Mouse (Mus musculus) liver (tissue): ENCODE data around the gene Rbfox1.

Experiments used
- DNase-seq: peaks from one replicate; pipeline ENCODE4 v3.0.0-alpha.2; 2020; ENCODE audit warnings: mixed read lengths

Rbfox1 gene

GRCm38 (mm10) chr16:7292985-7293805 is 1408.0 kb downstream of the Rbfox1 start:
- DNase-seq = no peak

GRCm38 (mm10) chr16:7302416-7302815 is 1417.3 kb downstream of the Rbfox1 start:
- DNase-seq = no peak

GRCm38 (mm10) chr16:7329196-7329595 is 1444.0 kb downstream of the Rbfox1 start:
- no peak for DNase-seq

GRCm38 (mm10) chr16:7341186-7341585 is 1456.0 kb downstream of the Rbfox1 start:
- no peak for DNase-seq

DNA sequence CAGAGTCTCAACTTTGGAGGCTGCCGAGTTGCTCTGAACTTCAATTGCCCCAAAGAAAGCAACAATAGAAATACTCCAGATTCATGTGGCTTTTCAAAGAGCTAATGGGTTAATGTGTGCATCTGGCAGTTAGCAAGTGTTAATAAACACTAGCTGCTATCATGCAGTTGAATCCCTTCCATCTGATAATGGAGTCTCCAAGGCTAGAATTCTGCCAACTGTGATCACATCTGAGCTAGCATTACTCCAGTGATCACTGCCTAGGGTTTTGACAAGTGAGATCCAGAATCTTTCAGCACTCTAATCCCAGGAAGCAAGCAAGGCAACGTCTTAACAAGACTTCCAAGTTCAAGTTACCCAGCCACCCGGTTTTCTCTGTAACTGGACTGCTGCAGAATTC is 1460.1 kb downstream of the Rbfox1 start:
- DNase-seq = no peak

DNA sequence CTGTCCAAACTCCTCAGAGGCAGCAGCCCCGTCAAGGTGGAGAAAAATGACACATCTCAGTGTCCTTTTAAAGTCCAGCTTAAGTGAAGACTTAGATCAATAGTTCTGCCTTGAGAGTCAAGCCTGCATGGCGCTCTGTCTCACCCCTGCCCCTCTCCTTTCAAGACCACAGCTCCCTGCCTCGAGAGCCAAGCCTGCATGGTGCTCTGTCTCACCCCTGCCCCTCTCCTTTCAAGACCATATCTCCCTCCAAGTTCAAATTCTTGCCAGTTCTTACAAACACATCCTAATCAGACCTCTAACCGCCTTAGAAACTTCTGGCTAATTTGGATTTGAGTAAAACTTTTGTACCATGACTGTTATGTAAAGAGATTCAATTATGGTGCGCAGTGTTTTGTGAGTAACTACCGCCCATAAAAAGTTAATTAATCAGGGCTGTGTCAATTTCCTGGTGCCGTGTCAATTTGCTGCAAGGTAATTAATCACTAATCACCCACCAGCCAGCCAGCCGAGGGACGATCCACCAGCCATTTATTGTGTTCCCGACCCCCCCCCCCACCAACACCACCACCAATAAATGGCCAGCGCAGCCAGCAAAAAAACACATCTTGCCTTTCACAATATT is 1461.0 kb downstream of the Rbfox1 start:
- DNase-seq = no peak

DNA sequence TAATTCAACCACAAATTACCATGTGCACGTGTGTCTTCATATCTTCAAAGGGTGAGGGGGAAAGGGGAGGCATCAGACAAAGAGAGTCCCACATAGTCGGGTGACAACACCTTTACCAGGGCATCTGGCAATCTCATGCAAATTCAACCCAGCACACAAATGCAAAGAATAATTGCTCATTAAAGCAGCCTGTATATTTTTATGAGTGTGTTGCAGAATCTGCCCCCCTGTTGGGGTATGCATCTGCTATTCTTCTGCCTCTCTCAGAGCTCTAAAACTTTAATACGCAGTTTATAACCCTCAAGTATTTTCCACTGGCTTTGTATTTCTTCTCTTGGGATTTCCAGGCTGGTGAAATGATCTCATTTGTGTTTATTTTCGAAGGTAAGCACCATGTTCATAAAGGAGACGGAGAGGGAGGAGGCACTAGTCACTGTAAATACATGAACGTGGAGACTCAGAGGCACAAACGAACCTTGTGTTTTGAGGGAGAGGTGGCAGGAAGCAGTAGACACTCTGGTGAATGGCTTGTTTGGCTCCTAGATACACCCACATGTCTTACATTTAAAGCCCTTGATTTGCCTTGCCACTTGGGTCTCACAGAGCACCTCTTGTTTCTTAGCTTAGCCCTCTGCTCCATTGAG is 1462.5 kb downstream of the Rbfox1 start:
- no peak for DNase-seq

DNA sequence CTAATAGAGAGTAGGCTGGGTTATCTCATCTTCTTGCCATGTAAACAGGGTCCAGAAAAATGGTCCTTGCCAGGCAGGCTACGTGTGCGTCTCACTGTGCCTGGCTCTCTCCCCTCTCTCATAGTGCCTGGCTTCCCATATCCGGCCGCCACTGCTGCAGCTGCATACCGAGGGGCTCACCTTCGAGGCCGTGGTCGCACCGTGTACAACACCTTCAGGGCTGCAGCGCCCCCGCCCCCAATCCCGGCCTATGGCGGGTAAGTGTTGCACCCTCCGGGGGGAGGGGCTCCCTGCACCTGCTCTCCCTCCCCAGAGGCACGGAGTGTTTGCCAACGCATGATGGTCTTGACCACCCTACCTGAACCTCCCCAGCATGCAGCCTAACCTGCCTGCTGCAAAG is 1467.7 kb downstream of the Rbfox1 start:
- no peak for DNase-seq

GRCm38 (mm10) chr16:7354116-7354515 is 1469.0 kb downstream of the Rbfox1 start:
- DNase-seq = no peak

DNA sequence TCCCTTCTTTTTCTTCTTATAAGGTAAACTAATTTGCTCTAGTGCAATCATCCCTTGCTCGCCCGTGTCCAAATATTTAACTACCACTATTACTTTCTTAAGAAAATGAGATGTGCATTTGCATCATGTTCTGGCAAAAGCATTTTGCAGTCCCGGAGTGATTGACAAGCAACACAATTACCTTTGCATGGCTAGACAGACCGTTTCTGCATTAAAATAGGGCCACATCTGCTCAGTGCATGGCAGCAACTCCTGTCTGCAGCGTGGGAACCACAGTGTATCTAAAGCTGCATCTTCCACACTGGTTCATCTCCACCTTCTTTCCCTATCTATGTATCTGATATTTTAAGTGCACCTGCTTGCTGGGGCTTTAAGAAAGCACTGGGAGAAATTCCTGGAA is 1473.9 kb downstream of the Rbfox1 start:
- DNase-seq = no peak

DNA sequence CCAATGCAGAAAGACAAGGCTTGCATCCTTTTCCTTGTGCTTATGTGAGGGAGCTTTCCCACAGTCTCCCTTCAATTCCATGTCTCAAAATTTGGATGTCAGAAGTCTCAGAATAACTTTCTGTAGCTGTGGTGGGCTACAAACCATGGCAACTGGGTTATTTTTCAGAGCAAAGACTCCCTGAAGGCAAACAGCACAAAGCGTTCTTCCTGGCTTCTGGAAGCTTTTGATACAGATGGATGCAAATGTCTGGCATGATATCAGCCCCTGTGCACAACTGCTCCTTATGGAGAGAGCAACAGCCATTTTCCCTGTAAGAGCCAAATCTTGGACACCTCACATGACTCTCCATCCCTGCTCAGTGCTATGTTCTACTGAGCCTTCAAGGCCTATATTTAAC is 1475.6 kb downstream of the Rbfox1 start:
- DNase-seq = no peak

GRCm38 (mm10) chr16:7365878-7366277 is 1480.7 kb downstream of the Rbfox1 start:
- DNase-seq = no peak

DNA sequence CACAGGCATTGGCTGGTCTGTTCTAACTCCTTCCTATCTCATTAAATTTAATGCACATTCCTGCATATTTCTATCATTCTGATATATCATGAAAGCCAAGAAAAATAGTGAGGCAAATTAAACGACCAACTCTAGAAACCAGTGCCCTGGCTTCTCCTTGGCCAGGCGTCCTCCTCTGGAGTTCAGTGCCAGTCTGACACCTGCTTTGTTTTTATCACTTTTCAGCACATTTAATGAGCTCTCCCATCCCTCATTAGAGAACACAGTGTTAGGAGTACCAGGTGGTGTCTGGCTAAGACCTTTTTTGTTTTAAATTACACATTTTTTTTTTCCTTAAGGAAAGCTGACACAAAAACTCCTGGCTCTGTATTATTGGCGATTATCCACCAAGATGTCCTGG is 1489.0 kb downstream of the Rbfox1 start:
- DNase-seq = no peak

DNA sequence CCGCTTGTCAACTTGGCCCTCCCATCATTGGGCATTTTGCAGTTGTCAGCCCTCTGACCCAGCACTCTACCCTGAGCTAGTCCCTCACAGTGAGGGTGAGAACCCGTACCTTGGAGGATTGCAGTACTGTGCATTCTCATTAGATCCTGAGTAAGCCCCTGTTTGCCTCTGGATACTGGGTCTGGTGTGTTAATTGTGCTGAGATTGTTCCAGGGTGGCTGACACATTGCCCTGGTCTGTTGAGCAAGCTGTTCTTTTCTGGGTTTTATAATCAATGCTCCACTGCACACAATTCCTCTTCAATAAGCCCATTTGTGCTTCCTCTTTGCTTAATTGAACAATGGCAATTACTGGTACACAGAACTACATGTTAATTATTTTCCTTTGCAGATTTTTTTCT is 1489.5 kb downstream of the Rbfox1 start:
- no peak for DNase-seq

DNA sequence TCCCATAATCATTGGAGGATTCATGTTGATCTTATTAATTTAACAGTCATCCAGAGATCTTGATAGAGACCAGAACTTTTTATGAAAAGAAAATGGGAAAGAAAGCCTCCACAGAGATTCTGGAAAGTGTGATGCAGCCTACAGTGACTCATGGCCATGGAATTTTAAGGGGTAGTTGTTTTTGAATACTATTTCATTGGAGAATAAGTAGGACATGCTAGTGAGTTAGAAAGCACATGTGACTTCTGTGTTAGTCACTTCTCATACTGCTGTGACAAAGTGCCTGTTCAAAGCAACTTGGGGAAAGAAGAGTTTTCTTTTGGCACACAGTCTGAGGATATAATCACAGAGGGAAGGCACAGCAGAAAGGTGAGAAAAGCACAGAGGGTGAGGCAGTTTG is 1510.9 kb downstream of the Rbfox1 start:
- no peak for DNase-seq

- DNase-seq = no peak
Observed at GRCm38 (mm10) chr16:7404766-7405492, 1519.8 kb downstream of the Rbfox1 start.

DNA sequence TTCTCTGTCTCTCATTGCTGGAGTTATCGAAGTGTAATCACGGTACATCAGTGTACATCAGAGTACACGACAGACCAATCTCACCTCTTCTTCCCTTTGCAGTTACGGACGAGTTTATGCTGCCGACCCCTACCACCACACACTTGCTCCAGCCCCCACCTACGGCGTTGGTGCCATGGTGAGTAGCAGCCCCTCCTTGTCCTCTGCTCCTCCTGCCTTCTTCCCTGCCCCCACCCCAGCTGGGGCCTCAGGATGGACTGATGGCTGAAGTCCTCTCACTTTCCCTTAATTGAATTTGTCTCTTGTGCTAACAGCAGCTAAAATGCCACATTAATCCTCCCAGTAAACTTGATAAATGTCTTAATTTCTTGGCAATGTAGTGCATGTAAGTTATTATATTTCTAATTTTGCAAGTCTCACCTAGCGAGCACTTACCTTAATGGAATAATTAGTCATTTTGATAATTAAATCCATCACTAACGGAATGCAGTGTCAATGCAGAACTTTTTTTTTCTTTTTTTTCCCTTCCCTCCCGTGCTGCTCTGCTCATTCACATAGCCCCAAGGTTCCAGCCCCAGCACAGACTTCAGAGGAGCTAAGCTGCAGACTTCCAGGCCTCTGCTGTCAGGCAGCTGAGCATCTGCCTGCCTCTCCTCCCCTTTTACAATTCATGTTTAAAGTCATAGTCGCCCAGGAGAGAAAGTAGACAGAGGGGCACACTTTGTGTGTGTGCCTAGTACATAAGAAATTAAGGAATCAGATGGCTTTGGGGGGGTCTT is 1522.9 kb downstream of the Rbfox1 start:
- DNase-seq = no peak

- peak; percentile 14 for DNase-seq
Observed at GRCm38 (mm10) chr16:7419655-7420281, 1534.6 kb downstream of the Rbfox1 start.

GRCm38 (mm10) chr16:7425386-7426089 is 1540.4 kb downstream of the Rbfox1 start:
- no peak for DNase-seq

GRCm38 (mm10) chr16:7433296-7433695 is 1548.1 kb downstream of the Rbfox1 start:
- no peak for DNase-seq

DNA sequence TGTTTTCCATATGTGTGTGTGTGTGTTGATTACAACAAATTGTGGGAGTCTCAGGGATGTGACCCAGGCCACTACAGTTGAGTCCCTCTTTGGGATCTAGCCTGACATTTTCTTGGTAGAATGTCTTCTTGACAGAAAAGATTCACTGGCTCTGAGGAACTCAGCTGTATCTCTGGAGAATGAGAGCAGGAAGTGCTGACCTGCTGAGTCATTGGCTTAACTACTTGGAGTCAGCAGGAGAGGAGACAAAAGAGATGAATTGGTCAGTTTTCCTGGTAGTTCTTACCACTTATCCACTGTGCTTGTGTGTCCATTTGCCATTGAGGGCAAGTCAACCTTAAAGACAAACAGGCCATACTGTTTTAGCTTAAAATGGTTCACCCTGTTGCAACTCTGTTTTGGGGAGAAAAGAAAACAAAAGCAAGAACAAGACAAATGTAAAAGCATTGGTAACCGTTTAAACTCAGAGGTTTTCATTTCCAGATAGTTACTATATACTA is 1561.7 kb downstream of the Rbfox1 start:
- DNase-seq = no peak
